Mouse (Mus musculus): Measurements from ENCODE around the gene Sema6b.

DNA sequence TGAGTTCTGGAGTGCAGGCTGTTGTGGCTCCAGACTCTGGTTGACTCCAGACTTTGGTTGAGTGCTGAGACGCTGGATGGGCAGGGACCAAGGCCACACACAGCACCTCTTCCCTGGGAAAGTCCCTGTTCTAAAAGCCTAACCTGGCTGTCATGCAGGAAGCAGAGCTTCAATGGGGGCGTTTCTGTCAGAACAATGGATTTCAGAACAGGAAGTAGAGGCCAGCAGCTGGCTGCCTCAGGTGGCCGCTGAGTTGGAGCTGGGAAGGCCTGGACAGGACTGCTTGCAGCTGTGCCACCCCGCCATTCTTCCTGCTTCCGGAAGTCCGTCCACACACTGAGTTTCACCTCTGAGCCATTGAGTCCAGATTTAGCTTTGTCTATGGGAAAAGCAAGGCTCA lies 29.7 kb upstream of the Sema6b start:
- TF ChIP-seq CTCF (IDR thresholded peaks at IDR 0.05; ENCODE audit: borderline replicate concordance, extremely low read depth, insufficient read depth, insufficient read length) (no peak), POLR2A (IDR thresholded peaks at IDR 0.05; ENCODE audit: borderline replicate concordance, extremely low read depth, insufficient read depth, insufficient read length, poor library complexity, severe bottlenecking) (no peak)
